Mouse (Mus musculus) layer of hippocampus, postnatal 36 days (tissue): ENCODE results near the gene Acat3. TPM values are rescaled to one million over a fixed set of nuclear protein-coding genes. Genes with fewer than 3 reads are reported as not detected.

Experiments used
- total RNA-seq, 2 experiments: library from RNA; stranded (reverse); gene quantifications; 2 replicates each; pipeline ENCODE4 v1.2.3; 2021

The Acat3 gene
- total RNA-seq, 2 experiments from 2014 or later = 3.8 to 5.1 TPM

Other genes with a start within 250 kb of the Acat3 start
- gene Igf2r, start 170.9 kb downstream of the Acat3 start, total RNA-seq = 10 to 100 TPM; 29.0 to 30.9 TPM
- 10 to 100 TPM; 52.1 to 63.5 TPM for gene Mas1, start 72.5 kb downstream of the Acat3 start, total RNA-seq
- not detected for gene Mrgprh, start 64.6 kb downstream of the Acat3 start, total RNA-seq
- 1 to 10 TPM; 3.2 to 3.3 TPM for gene Pnldc1, start 30.4 kb downstream of the Acat3 start, total RNA-seq
- 100 to 1,000 TPM; 218 to 221 TPM for gene Tcp1, start 24.9 kb downstream of the Acat3 start, total RNA-seq
- gene Mrpl18, start 24.3 kb downstream of the Acat3 start, total RNA-seq = 10 to 100 TPM; 61.5 to 64.5 TPM
- 10 to 100 TPM; 46.7 to 47.3 TPM for gene Acat2, start 20.1 kb upstream of the Acat3 start, total RNA-seq
- 10 to 100 TPM; 55.6 to 63.8 TPM for gene Wtap, start 53.6 kb upstream of the Acat3 start, total RNA-seq
- 100 to 1,000 TPM; 255 to 264 TPM for gene Sod2, start 66.2 kb upstream of the Acat3 start, total RNA-seq
- not detected for gene Gpr31b, start 111.7 kb upstream of the Acat3 start, total RNA-seq
- under 1 TPM; 0.18 to 0.70 TPM for gene Tcp10b, start 120.5 kb upstream of the Acat3 start, total RNA-seq
- gene Unc93a, start 191.2 kb upstream of the Acat3 start, total RNA-seq = not detected